Comparison of ENCODE assay signal across 16 mouse cellular contexts in the genomic region with DNA sequence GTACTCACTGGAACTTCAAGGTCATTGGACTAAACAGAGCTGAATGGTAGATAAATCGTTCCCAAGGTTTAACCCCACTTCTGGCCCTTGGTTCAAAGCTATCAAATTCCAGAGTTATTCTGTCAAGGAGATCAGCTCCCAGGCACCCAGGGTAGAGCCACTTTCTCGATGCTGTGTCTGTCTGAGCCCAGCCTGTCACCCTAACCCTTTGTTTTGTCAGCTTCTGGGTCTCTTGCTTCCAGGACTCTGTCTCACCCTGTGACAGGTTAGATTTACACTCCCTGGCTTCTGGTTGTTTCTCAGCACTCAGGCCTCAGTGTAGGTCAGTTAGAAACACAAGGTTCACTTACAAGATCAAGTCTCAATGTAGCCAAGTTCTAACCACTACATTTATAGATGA.
"Had no signal": no experiment of that assay in that cellular context is flagged by ENCODE, and none has a peak within 500 bp of the region (broad histone marks: within the 10 kb centered on the region; RNA-seq: fewer than 3 reads in every experiment).

No protein-coding gene starts in this region.

- H3K4me2 ChIP-seq: lung, embryonic 14.5 days; midbrain, embryonic 12.5 days; neural tube, embryonic 12.5 days; stomach, embryonic 15.5 days had no signal

- H3K27me3 ChIP-seq: midbrain, embryonic 12.5 days; neural tube, embryonic 12.5 days; stomach, embryonic 15.5 days had no signal

- H3K36me3 ChIP-seq: midbrain, embryonic 10.5 days; midbrain, embryonic 12.5 days; neural tube, embryonic 12.5 days; stomach, embryonic 15.5 days had no signal

- H3K4me3 ChIP-seq: midbrain, embryonic 10.5 days; midbrain, embryonic 12.5 days; myocyte; neural tube, embryonic 12.5 days; stomach, embryonic 15.5 days had no signal

- ATAC-seq: midbrain, embryonic 16.5 days had no signal

- H3K27ac ChIP-seq: midbrain, embryonic 10.5 days; midbrain, embryonic 12.5 days; neural tube, embryonic 12.5 days; stomach, embryonic 15.5 days; stomach, postnatal 0 days had no signal

- H3K4me1 ChIP-seq: midbrain, embryonic 10.5 days; midbrain, embryonic 12.5 days; neural tube, embryonic 12.5 days; stomach, embryonic 15.5 days had no signal

- H3K9ac ChIP-seq: lung, embryonic 14.5 days; midbrain, embryonic 12.5 days; neural tube, embryonic 12.5 days; stomach, embryonic 15.5 days had no signal

- DNase-seq: lung, adult 18-20 months; lung, embryonic 14.5 days; lung, postnatal 10 days; lung, postnatal 4 days; midbrain, embryonic 14.5 days; right cerebral cortex, postnatal 14 days; thymus, adult 2 months; thymus, postnatal 25 days; thymus, postnatal 4 days had no signal

- H3K9me3 ChIP-seq: midbrain, embryonic 10.5 days; midbrain, embryonic 12.5 days; neural tube, embryonic 12.5 days; stomach, embryonic 15.5 days had no signal
